Mouse (Mus musculus) small intestine, adult 2 months (tissue): ENCODE measurements around the gene Olfr1396. TPM values are rescaled to one million over a fixed set of nuclear protein-coding genes. Genes with fewer than 3 reads are reported as not detected.
A peak's percentile ranks its signal among the peaks of the same experiment; 100 is the strongest.
"Not testable (repeated sequence)": the region's sequence is repeated elsewhere in the genome, so short reads cannot be mapped to it uniquely, and the experiment has no call there.

Source experiments
- H3K27ac ChIP-seq: fragments of 200-500 bp; 2 replicates; pipeline ENCODE4 v1.5.1; 2012; ENCODE audit warnings: low read depth, low read length, control low read depth, inconsistent platforms; ENCODE audit not compliant: insufficient read depth
- H3K27me3 ChIP-seq: fragments of 200-500 bp; 2 replicates; pipeline ENCODE4 v1.6.1; 2012; ENCODE audit warnings: mild to moderate bottlenecking, moderate library complexity, low read length, inconsistent platforms; ENCODE audit not compliant: control insufficient read depth, insufficient read depth
- H3K36me3 ChIP-seq: fragments of 200-500 bp; 2 replicates; pipeline ENCODE4 v1.6.1; 2012; ENCODE audit warnings: mild to moderate bottlenecking, low read length, control low read depth, inconsistent platforms; ENCODE audit not compliant: control insufficient read depth, insufficient read depth
- H3K4me1 ChIP-seq: fragments of 200-500 bp; 2 replicates; pipeline ENCODE4 v1.6.1; 2012; ENCODE audit warnings: low read length, inconsistent platforms, mixed read lengths; ENCODE audit not compliant: control insufficient read depth, insufficient read depth, insufficient read length
- H3K4me3 ChIP-seq: fragments of 200-500 bp; 2 replicates; pipeline ENCODE4 v1.5.1; 2012; ENCODE audit warnings: low read depth, mild to moderate bottlenecking, control low read depth, inconsistent platforms, low read length, moderate library complexity
- CTCF ChIP-seq: fragments of 200-500 bp; IDR thresholded peaks from 2 replicates; pipeline ENCODE4 v1.5.1; 2012; ENCODE audit warnings: low read depth, mild to moderate bottlenecking, control low read depth, inconsistent platforms, low read length, moderate library complexity, mixed read lengths; ENCODE audit not compliant: insufficient replicate concordance, insufficient read length; ENCODE audit errors: extremely low read depth
- POLR2A ChIP-seq: fragments of 200-500 bp; IDR thresholded peaks from 2 replicates; pipeline ENCODE4 v1.6.1; 2012; ENCODE audit warnings: low read depth, mild to moderate bottlenecking, control low read depth, inconsistent platforms, low read length, moderate library complexity
- WGBS: fragments of 180-500 bp; shearing (Covaris S2); methylation state at CpG from one replicate; pipeline ENCODE4 v1.1.7; 2018; 5-methylcytosine and 5-hydroxymethylcytosine counted together
- polyA plus RNA-seq: library from polyadenylated mRNA; depleted of rRNA; stranded (reverse); fragments of >200 nt; gene quantifications from 2 replicates; pipeline ENCODE4 v1.2.3, GENCODE M21; 2012; rRNA removed

The Olfr1396 gene
- polyA plus RNA-seq, 1 experiment: not detected

DNA sequence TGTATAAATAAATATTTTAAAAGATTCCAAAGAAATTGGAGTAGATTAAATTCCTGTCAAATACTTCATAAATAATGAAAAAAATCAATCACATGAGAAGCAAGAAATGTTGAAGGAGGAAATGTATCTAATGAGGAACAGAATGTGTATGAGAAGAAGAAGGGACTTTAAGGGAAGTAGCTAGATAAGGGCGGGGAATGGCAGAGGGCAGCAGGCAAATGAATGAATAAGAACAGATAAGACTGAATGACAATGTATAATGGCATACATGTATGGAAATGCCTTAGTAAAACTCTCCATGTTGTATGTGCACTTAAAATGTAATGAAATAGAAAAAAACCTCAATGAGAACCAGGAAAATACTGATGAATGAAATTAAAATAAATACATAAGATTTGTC, 46.3 kb downstream of the Olfr1396 start:
- H3K4me3 ChIP-seq: no peak overlapping the region
- no peak overlapping the region for H3K27ac ChIP-seq
- TF ChIP-seq POLR2A (no peak), CTCF (no peak)
- H3K36me3 ChIP-seq: no peaks in the 10 kb centered on the region
- 78% methylated on average over 1 of the region's 1 CpGs for WGBS
- no peaks in the 10 kb centered on the region for H3K27me3 ChIP-seq
- no peaks in the 10 kb centered on the region for H3K4me1 ChIP-seq

DNA sequence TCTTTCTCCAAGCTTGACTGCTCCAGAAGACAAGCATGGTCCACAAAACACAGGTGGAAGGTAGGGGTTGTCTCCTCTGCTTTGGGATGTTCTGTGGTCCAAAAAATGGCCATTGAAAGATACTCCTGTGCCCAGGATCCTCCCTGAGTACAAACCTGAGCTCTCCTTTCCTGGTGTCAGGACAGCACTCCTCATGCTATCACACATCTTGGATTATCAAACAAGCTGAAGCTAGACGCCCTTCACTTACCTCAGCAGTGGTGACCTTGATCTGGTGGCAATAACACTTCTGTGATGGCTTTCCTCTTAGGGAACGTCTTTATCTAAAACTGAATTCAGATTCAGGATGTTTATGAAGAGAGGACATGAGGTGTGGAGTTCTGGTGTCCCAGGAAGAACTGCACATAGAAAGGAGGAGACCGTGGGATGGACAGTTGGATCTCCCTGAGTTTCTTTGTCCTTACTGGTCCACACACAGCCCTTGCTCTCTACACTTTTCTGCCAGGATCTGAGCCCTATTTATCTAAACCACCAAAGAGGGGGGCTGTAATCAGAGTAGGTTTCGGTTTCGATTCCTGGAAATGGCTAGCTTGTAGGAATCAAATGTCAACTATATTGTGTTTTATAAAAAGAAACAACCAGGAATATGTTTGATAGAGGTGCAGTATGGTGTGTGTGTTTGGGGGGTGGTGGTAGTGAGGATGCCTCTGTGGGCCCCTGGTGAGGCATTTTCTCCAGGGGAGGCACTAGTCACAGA, 50.8 kb downstream of the Olfr1396 start, which contains the start of gene Tgtp2:
Tgtp2 (minus strand) TSS at position 494 of the 757 bp plus-strand sequence.
- H3K4me1 ChIP-seq, H3K36me3 ChIP-seq, H3K27me3 ChIP-seq, H3K4me3 ChIP-seq: not testable (repeated sequence)
- 12% methylated on average over 5 of the region's 5 CpGs for WGBS
- H3K27ac ChIP-seq: peak within 1 kb of the TSS; percentile 80

GRCm38 (mm10) chr11:49061865-49062264, 52.8 kb downstream of the Olfr1396 start:
- H3K4me3 ChIP-seq: peak overlapping the region; percentile 40; the same call in 1 of the 2 replicates

GRCm38 (mm10) chr11:49060061-49060460, 54.6 kb downstream of the Olfr1396 start:
- H3K4me3 ChIP-seq, H3K36me3 ChIP-seq, H3K27me3 ChIP-seq, H3K4me1 ChIP-seq, H3K27ac ChIP-seq: not testable (repeated sequence)
- 43% methylated on average over 2 of the region's 3 CpGs for WGBS

More at GRCm38 (mm10) chr11:49061865-49062264, 52.8 kb downstream of the Olfr1396 start:
- not testable (repeated sequence) for H3K4me1 ChIP-seq, H3K27me3 ChIP-seq, H3K36me3 ChIP-seq
- WGBS: 62% methylated on average over 2 of the region's 2 CpGs
- peak overlapping the region; percentile 29; the same call in 1 of the 2 replicates for H3K27ac ChIP-seq

Other genes with a start within 250 kb of the Olfr1396 start
- 1.8 and 7.4 TPM in 2 replicates for gene Irgm1, start 243.2 kb downstream of the Olfr1396 start, polyA plus RNA-seq
- gene Gm5431, start 212.7 kb downstream of the Olfr1396 start, polyA plus RNA-seq: 0.38 and 3.1 TPM in 2 replicates
- gene Psme2b, start 168.7 kb downstream of the Olfr1396 start, polyA plus RNA-seq: 5.0 and 10.9 TPM in 2 replicates
- gene Olfr56, start 136.0 kb downstream of the Olfr1396 start, polyA plus RNA-seq: 0.03 and 0.47 TPM in 2 replicates
- gene 9930111J21Rik1, start 135.5 kb downstream of the Olfr1396 start, polyA plus RNA-seq: 0.94 and 1.3 TPM in 2 replicates
- 0.01 and 0.13 TPM in 2 replicates for gene Gm12185, start 122.6 kb downstream of the Olfr1396 start, polyA plus RNA-seq
- gene Tgtp1, start 120.7 kb downstream of the Olfr1396 start, polyA plus RNA-seq: 0.17 and 0.29 TPM in 2 replicates
- 0.48 and 0.85 TPM in 2 replicates for gene 9930111J21Rik2, start 63.6 kb downstream of the Olfr1396 start, polyA plus RNA-seq
- gene Tgtp2, start 50.7 kb downstream of the Olfr1396 start, polyA plus RNA-seq: 0.72 and 1.8 TPM in 2 replicates
- gene Ifi47, start 38.3 kb downstream of the Olfr1396 start, polyA plus RNA-seq: 2.7 and 8.7 TPM in 2 replicates
- not detected in 2 replicates for gene Olfr1395, start 27.4 kb upstream of the Olfr1396 start, polyA plus RNA-seq
- gene Olfr1394, start 39.5 kb upstream of the Olfr1396 start, polyA plus RNA-seq: not detected in 2 replicates
- gene Btnl9, start 72.3 kb upstream of the Olfr1396 start, polyA plus RNA-seq: 0.53 and 1.2 TPM in 2 replicates
- 0.38 and 0.42 TPM in 2 replicates for gene Zfp62, start 88.4 kb upstream of the Olfr1396 start, polyA plus RNA-seq
- gene Mgat1, start 129.3 kb upstream of the Olfr1396 start, polyA plus RNA-seq: 97.4 and 231 TPM in 2 replicates
- gene Olfr1393, start 163.4 kb upstream of the Olfr1396 start, polyA plus RNA-seq: 0.10 and 0.42 TPM in 2 replicates
- 0.11 and 0.13 TPM in 2 replicates for gene Olfr1392, start 170.4 kb upstream of the Olfr1396 start, polyA plus RNA-seq
- gene Olfr10, start 189.9 kb upstream of the Olfr1396 start, polyA plus RNA-seq: not detected in 2 replicates
- gene Olfr1391, start 207.9 kb upstream of the Olfr1396 start, polyA plus RNA-seq: not detected in 2 replicates
- gene Olfr1390, start 220.3 kb upstream of the Olfr1396 start, polyA plus RNA-seq: not detected in 2 replicates